Mouse (Mus musculus) MEL (cell line): Measurements from ENCODE around the gene St3gal2.

ENCODE experiments used
- CTCF ChIP-seq, 3 experiments: IDR thresholded peaks in 2 of 3; conservative IDR thresholded peaks in 1 of 3; 2 replicates each; pipeline ENCODE4 v1.5.1; 2011 to 2012; ENCODE audit warnings: low read length in 3 of 3, low read depth in 2 of 3, mild to moderate bottlenecking in 2 of 3, improper control_type of control experiment in 1 of 3, inconsistent platforms in 1 of 3, mixed read lengths in 1 of 3, moderate library complexity in 1 of 3; ENCODE audit not compliant: control insufficient read depth in 1 of 3, insufficient read depth in 1 of 3, poor library complexity in 1 of 3, severe bottlenecking in 1 of 3
- NRF1 ChIP-seq: IDR thresholded peaks from 2 replicates; pipeline ENCODE4 v1.6.1; 2014; ENCODE audit warnings: low read depth, mild to moderate bottlenecking, inconsistent platforms, low read length, improper control_type of control experiment, moderate library complexity; ENCODE audit not compliant: poor library complexity, insufficient read depth, severe bottlenecking
- POLR2A ChIP-seq, 2 experiments: IDR thresholded peaks; 2 replicates each; pipeline ENCODE4 v1.6.1; 2011 to 2012; ENCODE audit warnings: low read length in 2 of 2, mild to moderate bottlenecking in 2 of 2, control low read depth in 1 of 2, improper control_type of control experiment in 1 of 2, low read depth in 1 of 2, moderate library complexity in 1 of 2; ENCODE audit not compliant: control insufficient read depth in 1 of 2, insufficient read depth in 1 of 2, poor library complexity in 1 of 2

DNA sequence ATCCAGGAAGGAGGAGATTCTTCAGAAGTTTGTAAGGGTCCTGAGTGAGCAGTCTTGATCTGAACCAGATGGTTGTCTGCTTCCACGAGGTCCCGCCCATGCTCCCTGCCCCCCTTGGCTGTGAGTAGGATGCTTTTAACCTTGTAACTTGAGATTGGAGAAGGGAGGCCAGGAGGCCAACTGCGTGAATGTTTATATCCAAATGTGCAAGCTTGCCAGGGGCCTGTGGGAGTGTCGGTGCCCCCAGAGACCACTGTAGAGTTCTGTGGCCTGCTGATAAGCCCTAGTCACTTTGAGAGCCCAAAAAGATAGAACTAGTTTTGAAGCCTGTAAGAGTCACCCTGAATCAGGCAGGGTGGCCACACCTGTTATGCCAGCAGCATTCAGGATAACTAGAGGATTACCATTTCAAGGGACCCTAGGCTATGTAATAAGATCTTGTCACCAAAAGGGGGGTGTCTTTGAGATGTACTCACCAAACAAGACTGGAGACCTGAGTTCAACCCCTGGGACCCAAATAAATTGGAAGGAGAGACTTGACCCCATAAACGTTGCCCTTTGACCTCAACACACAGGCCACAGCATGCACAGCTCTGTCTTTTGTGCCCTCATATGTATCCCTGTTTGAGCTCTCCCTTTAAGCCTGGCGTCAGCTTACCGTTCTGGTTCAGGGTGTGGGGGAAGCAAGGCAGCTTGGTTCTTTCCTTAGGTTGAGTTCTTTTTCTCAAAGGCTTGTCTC is 1.9 kb downstream of the St3gal2 start:
- TF ChIP-seq POLR2A (IDR thresholded peaks at IDR 0.05; ENCODE audit: control insufficient read depth in 1 of 2, insufficient read depth in 1 of 2, low read depth in 1 of 2, low read length in 2 of 2, poor library complexity in 1 of 2) (no peak), CTCF (IDR thresholded peaks at IDR 0.05 in 2 of 3, conservative IDR thresholded peaks at IDR 0.05 in 1 of 3; ENCODE audit: control insufficient read depth in 1 of 3, insufficient read depth in 1 of 3, low read depth in 2 of 3, low read length in 3 of 3, poor library complexity in 1 of 3, severe bottlenecking in 1 of 3) (no peak; a peak in 1 of 6 replicates), NRF1 (no peak)
